Mouse (Mus musculus) lung, postnatal 14 days (tissue): Measurements from ENCODE around the gene Tox3.

Experiments used
- DNase-seq: peaks from one replicate; pipeline ENCODE4 v3.0.0; 2021

Gene Tox3

GRCm38 (mm10) chr8:90348178-90348925, at the start of gene Tox3:
TSS of gene Tox3 (minus strand) at chr8:90348343.
- peak; percentile 62 for DNase-seq

GRCm38 (mm10) chr8:90392643-90393042, 44.5 kb upstream of the Tox3 start:
- DNase-seq, result no peak

- DNase-seq, result no peak
Observed at GRCm38 (mm10) chr8:90391483-90392074, 43.4 kb upstream of the Tox3 start.

GRCm38 (mm10) chr8:90390827-90391226, 42.7 kb upstream of the Tox3 start:
- DNase-seq, result no peak

GRCm38 (mm10) chr8:90379064-90379463, 30.9 kb upstream of the Tox3 start:
- no peak for DNase-seq

GRCm38 (mm10) chr8:90378036-90378435, 29.9 kb upstream of the Tox3 start:
- DNase-seq, result no peak

GRCm38 (mm10) chr8:90371611-90372222, 23.6 kb upstream of the Tox3 start:
- no peak for DNase-seq

GRCm38 (mm10) chr8:90369876-90370275, 21.7 kb upstream of the Tox3 start:
- no peak for DNase-seq

- DNase-seq, result no peak
Observed at GRCm38 (mm10) chr8:90356729-90357128, 8.6 kb upstream of the Tox3 start.

- DNase-seq, result no peak
Observed at GRCm38 (mm10) chr8:90354782-90355181, 6.6 kb upstream of the Tox3 start.

- DNase-seq, result no peak
Observed at GRCm38 (mm10) chr8:90353960-90354540, 5.9 kb upstream of the Tox3 start.

GRCm38 (mm10) chr8:90353499-90353898, 5.4 kb upstream of the Tox3 start:
- no peak for DNase-seq

GRCm38 (mm10) chr8:90352991-90353390, 4.8 kb upstream of the Tox3 start:
- DNase-seq, result no peak

- DNase-seq, result peak; percentile 52
Observed at GRCm38 (mm10) chr8:90349709-90350562, 1.8 kb upstream of the Tox3 start.

- DNase-seq, result no peak
Observed at GRCm38 (mm10) chr8:90348926-90349683, 962 bp upstream of the Tox3 start.

- DNase-seq, result peak; percentile 19
Observed at GRCm38 (mm10) chr8:90347581-90348177, 464 bp downstream of the Tox3 start.

GRCm38 (mm10) chr8:90346880-90347535, 1.1 kb downstream of the Tox3 start:
- DNase-seq, result peak; percentile 4

GRCm38 (mm10) chr8:90346138-90346879, 1.8 kb downstream of the Tox3 start:
- DNase-seq, result no peak

- no peak for DNase-seq
Observed at GRCm38 (mm10) chr8:90330377-90331285, 17.5 kb downstream of the Tox3 start.
